Mouse (Mus musculus) forebrain, embryonic 11.5 days (tissue): Measurements from ENCODE around the gene Wfdc16. TPM values are rescaled to one million over a fixed set of nuclear protein-coding genes. Genes with fewer than 3 reads are reported as not detected.

Experiments used
- ATAC-seq: fragments of 200-750 bp; cut with Nextera tagmentation; replicated peaks from 2 replicates; pipeline ENCODE4 v1.8.0; 2017; ENCODE audit warnings: moderate TSS enrichment; ENCODE audit not compliant: low FRiP score
- DNase-seq: peaks from one replicate; pipeline ENCODE4 v3.0.0-alpha.2; 2017; ENCODE audit warnings: low spot score
- H3K27ac ChIP-seq: fragments of 300-500 bp; sonication (generic); 2 replicates; pipeline ENCODE4 v1.5.1; 2014; ENCODE audit warnings: low read depth, low read length
- H3K27me3 ChIP-seq: fragments of 300-500 bp; sonication (generic); 2 replicates; pipeline ENCODE4 v1.6.1; 2014; ENCODE audit warnings: mild to moderate bottlenecking, low read length, mixed read lengths; ENCODE audit not compliant: control insufficient read depth, insufficient read depth
- H3K36me3 ChIP-seq: fragments of 300-500 bp; sonication (generic); 2 replicates; pipeline ENCODE4 v1.6.1; 2014; ENCODE audit warnings: mild to moderate bottlenecking, low read length, moderate library complexity, mixed read lengths; ENCODE audit not compliant: control insufficient read depth, insufficient read depth
- H3K4me1 ChIP-seq: fragments of 300-500 bp; sonication (generic); replicated peaks from 2 replicates; pipeline ENCODE4 v1.6.1; 2014; ENCODE audit warnings: low read length, mixed read lengths; ENCODE audit not compliant: control insufficient read depth, insufficient read depth
- H3K4me2 ChIP-seq: fragments of 300-500 bp; sonication (generic); 2 replicates; pipeline ENCODE4 v1.6.1; 2014; ENCODE audit warnings: low read depth, mild to moderate bottlenecking, low read length, moderate library complexity, mixed read lengths; ENCODE audit not compliant: severe bottlenecking
- H3K4me3 ChIP-seq: fragments of 300-500 bp; sonication (generic); 2 replicates; pipeline ENCODE4 v1.5.1; 2014; ENCODE audit warnings: low read depth, low read length
- H3K9ac ChIP-seq: fragments of 300-500 bp; sonication (generic); 2 replicates; pipeline ENCODE4 v1.6.1; 2014; ENCODE audit warnings: low read length
- H3K9me3 ChIP-seq: fragments of 300-500 bp; sonication (generic); 2 replicates; pipeline ENCODE4 v1.6.1; 2016; ENCODE audit warnings: low read length, mixed read lengths; ENCODE audit not compliant: control insufficient read depth
- WGBS: fragments of 180-500 bp; shearing (Covaris S2); extraction: QIAGEN DNeasy Blood & Tissue Kit; methylation state at CpG from one replicate; pipeline ENCODE4 v1.1.7; 2014; 5-methylcytosine and 5-hydroxymethylcytosine counted together
- polyA plus RNA-seq: library from polyadenylated mRNA; unstranded; fragments of >200 nt; fragmentation: Nextera tagmentation; extraction: Ambion mirVana; gene quantifications from 2 replicates; pipeline ENCODE4 v1.2.1, GENCODE M21; 2014

Gene Wfdc16
- polyA plus RNA-seq, 1 experiment from 2014 or later, result not detected

DNA sequence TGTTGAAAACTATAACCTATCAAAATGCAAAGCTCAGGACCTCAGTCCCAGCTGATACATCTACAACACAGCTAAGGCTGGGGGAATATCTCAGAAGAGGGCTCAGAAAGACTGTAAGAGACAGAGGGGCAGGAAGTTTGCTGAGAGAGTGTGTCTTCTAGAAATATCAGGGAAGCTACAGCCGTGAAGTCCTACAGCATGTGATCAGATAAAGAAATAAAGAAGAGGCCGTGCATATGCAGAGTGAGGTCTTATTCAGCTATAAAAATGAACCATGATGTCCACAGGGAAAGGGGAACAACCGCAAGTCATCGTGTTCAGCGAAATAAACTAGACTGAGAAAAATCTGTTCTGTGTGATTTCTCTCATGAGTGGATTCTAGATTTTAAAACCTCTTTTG lies 31.7 kb upstream of the Wfdc16 start:
- Histone ChIP-seq H3K4me1 (no peaks in the 10 kb centered on the region), H3K27ac (no peak overlapping the region), H3K4me3 (no peak overlapping the region), H3K36me3 (no peaks in the 10 kb centered on the region), H3K27me3 (no peaks in the 10 kb centered on the region), H3K4me2 (no peak overlapping the region), H3K9me3 (no peaks in the 10 kb centered on the region; the same call in 1 of the 2 replicates), H3K9ac (no peak overlapping the region)
- WGBS, result 87% methylated on average over 5 of the region's 5 CpGs
- DNase-seq (no peak), ATAC-seq (no peak)

DNA sequence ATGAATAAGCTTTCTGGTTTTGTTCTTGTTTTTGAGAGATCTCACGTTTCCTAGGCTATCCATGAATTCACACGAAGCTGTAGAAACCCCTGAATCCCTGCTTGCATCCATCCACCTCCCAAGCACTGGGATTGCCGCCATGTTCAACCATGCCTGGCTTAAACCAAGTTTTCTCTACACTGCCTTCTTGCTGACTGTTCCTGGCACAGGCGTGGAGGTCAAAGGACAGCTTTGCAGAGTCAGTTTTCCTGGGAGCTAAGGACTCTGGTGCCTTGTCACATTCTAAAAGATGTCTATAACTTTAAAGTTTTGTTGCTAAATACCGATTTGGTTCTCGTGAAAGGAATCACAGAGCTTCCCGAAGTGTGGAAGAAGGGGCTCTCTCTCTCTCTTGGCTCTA lies 26.3 kb upstream of the Wfdc16 start:
- no peak overlapping the region for H3K4me2 ChIP-seq
- ATAC-seq (no peak), DNase-seq (no peak)
- WGBS, result 87% methylated on average over 7 of the region's 7 CpGs
- no peaks in the 10 kb centered on the region for H3K4me1 ChIP-seq
- no peak overlapping the region for H3K9ac ChIP-seq
- no peaks in the 10 kb centered on the region for H3K27me3 ChIP-seq
- no peak overlapping the region for H3K4me3 ChIP-seq
- no peak overlapping the region for H3K27ac ChIP-seq
- H3K36me3 ChIP-seq, result no peaks in the 10 kb centered on the region
- H3K9me3 ChIP-seq, result no peaks in the 10 kb centered on the region; the same call in 1 of the 2 replicates

DNA sequence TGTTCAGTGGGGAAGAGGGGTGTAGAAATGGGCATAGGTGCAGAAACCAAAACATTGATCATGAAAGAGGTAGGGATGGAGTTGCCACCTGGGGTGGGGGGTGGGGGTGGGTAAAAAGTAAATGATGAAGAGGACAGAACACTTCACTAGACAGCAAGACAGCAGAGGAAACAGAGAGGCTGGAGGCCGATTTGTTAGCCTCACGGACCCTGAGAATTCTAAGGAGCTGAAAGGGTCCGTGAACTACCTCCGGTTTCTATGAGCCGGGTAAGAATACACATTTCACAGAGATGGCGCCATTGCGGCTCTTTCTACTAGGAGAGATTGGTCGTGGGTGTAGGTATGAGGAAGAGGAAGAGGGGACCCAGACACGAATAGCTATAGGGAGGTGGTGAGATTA lies 17.9 kb upstream of the Wfdc16 start, which contains the start of gene Wfdc9:
Gene Wfdc9 (minus strand): TSS at position 101 of the 400 bp plus-strand sequence.
- Histone ChIP-seq H3K4me2 (no peak within 1 kb of the TSS), H3K27me3 (no peaks in the 10 kb centered on the region), H3K9ac (no peak within 1 kb of the TSS), H3K27ac (no peak within 1 kb of the TSS), H3K36me3 (no peaks in the 10 kb centered on the region), H3K9me3 (no peaks in the 10 kb centered on the region), H3K4me1 (no peaks in the 10 kb centered on the region), H3K4me3 (no peak within 1 kb of the TSS)
- ATAC-seq (no peak), DNase-seq (no peak)
- 83% methylated on average over 9 of the region's 9 CpGs for WGBS

DNA sequence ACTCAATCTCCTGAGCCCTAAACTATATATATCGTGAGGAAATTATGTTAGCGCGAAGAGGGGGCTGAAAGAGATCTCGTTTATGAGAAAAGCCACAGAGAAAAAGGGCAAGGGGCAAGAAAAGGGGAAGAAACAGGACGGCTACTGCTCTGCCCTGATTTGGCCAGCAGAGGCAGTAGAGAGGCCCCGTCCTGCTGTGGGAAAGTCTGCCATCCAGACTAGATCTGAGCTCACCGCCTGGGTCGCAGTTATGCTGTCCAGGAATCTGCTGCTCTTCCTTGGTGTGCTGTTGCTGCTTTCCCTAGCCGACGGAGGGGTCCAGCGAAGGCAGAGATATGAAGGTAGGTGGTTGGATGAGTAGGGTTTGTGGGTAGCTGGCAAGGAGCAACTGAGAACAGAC lies 17.3 kb upstream of the Wfdc16 start, which contains the start of gene Wfdc10:
Gene Wfdc10 (plus strand): TSS at position 189 of the 400 bp plus-strand sequence.
- Histone ChIP-seq H3K27me3 (no peaks in the 10 kb centered on the region), H3K27ac (no peak within 1 kb of the TSS), H3K36me3 (no peaks in the 10 kb centered on the region), H3K4me3 (no peak within 1 kb of the TSS), H3K4me2 (no peak within 1 kb of the TSS), H3K9me3 (no peaks in the 10 kb centered on the region), H3K4me1 (no peaks in the 10 kb centered on the region), H3K9ac (no peak within 1 kb of the TSS)
- ATAC-seq (no peak), DNase-seq (peak; percentile 74)
- 20% methylated on average over 11 of the region's 11 CpGs for WGBS

DNA sequence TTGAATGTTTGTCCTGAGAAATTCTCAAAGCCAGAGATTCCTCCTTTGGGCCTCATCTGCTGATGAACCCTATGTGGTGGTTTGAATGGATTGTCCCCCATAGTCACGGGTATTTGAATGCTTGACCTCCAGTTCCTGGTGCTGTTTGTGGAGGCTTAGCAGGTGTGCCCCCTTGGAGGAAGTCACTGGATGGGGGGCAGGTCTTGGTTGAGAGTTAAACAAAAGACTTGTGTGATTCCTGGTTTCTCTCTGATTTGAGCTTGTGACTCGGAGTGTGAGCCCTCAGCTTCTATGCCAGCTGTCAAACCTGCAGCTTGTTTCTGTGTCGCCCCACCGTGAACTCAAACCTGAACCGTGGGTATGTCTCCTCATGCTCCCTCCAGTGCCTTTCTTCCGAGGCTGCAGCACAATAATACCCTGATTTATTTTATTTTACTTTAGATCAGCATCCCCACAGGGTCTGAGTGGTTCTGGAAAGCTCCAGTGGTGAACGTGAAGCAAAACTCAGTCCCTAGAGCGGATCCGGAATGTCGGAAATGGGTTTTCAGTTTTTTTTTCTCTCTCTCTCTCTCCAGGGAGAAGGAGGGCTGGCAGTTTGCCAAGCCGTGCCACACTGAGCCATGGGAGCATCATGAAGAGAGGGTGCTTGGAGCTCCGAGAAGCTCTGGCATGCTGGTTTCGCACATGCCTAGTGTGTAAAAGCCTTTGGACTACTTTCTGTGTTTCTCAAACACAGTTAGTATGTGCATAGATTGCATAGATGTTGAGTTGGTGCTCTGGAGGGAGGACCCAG lies 3.5 kb upstream of the Wfdc16 start:
- Histone ChIP-seq H3K27me3 (no peaks in the 10 kb centered on the region), H3K27ac (no peak overlapping the region), H3K4me2 (no peak overlapping the region), H3K9ac (no peak overlapping the region), H3K4me1 (no peaks in the 10 kb centered on the region), H3K9me3 (no peaks in the 10 kb centered on the region), H3K36me3 (no peaks in the 10 kb centered on the region), H3K4me3 (no peak overlapping the region)
- WGBS, result 85% methylated on average over 13 of the region's 13 CpGs
- ATAC-seq (no peak), DNase-seq (no peak)

DNA sequence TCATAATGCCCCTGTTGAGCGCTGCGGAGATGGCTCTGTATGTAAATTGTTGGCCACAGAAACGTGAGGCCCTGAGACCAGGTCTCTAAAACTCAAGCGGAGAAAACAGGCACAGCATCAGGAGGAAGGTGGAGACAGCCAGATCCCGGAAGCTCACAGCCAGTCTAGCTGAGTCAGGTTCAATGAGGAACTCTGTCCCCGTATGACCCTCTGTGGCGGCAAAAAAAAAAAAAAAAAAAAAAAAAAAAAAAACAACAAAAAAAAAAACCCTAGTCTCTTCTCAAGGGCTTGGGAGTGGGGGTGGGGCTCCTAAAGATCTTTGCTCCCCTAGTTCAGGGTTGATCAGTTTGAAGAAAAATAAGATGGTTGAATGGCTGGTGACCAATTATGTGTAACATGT lies 2.5 kb upstream of the Wfdc16 start:
- H3K27ac ChIP-seq, result no peak overlapping the region
- WGBS, result 61% methylated on average over 7 of the region's 7 CpGs
- no peaks in the 10 kb centered on the region for H3K27me3 ChIP-seq
- no peaks in the 10 kb centered on the region for H3K4me1 ChIP-seq
- H3K9ac ChIP-seq, result no peak overlapping the region
- no peaks in the 10 kb centered on the region for H3K36me3 ChIP-seq
- DNase-seq, result no peak
- ATAC-seq, result no peak
- H3K9me3 ChIP-seq, result no peaks in the 10 kb centered on the region
- H3K4me3 ChIP-seq, result no peak overlapping the region
- H3K4me2 ChIP-seq, result no peak overlapping the region

DNA sequence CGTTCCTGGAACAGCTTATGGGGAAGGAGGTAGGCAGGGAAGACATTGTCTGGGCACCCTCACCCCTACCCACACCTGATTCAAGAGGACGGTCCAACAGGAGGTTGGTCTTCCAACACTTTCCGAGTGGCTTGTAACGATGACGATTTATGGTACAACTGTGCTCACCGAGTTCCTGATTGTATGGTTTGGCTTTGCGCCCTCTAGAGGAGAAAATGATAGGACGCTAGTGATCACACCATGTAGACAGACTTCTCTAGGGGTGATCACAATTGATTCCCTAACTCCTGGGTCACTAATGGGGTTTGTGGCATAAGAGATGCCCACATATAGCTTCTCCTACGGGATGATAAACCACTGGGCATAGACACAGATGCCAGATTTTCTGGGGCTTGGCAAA lies 3.3 kb downstream of the Wfdc16 start:
- Histone ChIP-seq H3K9ac (no peak overlapping the region), H3K9me3 (no peaks in the 10 kb centered on the region), H3K4me1 (no peaks in the 10 kb centered on the region), H3K36me3 (no peaks in the 10 kb centered on the region), H3K27ac (no peak overlapping the region), H3K4me2 (no peak overlapping the region), H3K4me3 (no peak overlapping the region), H3K27me3 (no peaks in the 10 kb centered on the region)
- ATAC-seq (no peak), DNase-seq (no peak)
- 76% methylated on average over 9 of the region's 9 CpGs for WGBS

DNA sequence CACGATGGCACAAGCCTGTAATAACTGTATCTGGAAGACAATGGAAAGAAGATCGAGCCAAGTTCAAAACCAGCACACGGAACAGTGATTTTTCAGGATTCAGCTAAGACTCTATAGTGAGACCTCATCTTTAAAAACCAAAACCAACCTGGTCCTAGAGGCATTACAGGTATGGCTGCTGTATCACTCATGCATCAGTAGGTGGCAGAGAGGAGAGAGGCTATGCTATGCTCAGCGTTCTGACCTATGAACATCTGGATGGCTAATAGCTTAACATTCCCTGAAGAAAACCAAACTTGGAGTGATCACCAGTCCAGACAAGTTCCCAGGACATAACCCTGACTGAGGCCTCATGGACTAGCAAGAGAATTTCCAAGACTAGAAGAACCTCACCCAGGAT lies 16.8 kb downstream of the Wfdc16 start:
- H3K9ac ChIP-seq, result no peak overlapping the region
- H3K4me3 ChIP-seq, result no peak overlapping the region
- no peaks in the 10 kb centered on the region for H3K36me3 ChIP-seq
- no peak overlapping the region for H3K27ac ChIP-seq
- no peaks in the 10 kb centered on the region for H3K9me3 ChIP-seq
- no peak for ATAC-seq
- no peaks in the 10 kb centered on the region for H3K4me1 ChIP-seq
- WGBS, result 84% methylated on average over 4 of the region's 4 CpGs
- H3K4me2 ChIP-seq, result no peak overlapping the region
- DNase-seq, result no peak
- H3K27me3 ChIP-seq, result no peaks in the 10 kb centered on the region

DNA sequence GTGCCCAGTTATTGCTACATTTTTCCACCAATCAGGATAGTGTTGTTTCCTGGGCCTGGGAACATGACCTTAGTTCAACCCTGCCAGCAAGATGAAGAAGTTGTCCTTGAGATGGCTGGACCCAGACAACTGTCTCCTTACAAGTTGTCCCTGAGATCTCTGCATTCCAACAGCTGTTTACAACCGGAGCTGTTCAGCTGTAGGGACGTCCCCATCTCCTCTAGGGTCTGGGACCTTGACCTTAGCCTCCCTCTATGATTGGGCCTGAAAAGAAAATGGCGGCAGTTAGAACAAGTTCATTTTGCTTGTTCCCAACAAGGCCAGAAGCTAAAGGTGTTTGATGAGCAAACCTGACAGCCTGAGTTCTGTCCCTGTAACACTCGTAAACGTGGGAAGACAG lies 19.5 kb downstream of the Wfdc16 start:
- no peak overlapping the region for H3K4me2 ChIP-seq
- 81% methylated on average over 5 of the region's 5 CpGs for WGBS

More for the DNA sequence above, 19.5 kb downstream of the Wfdc16 start:
- no peaks in the 10 kb centered on the region for H3K27me3 ChIP-seq
- H3K36me3 ChIP-seq, result no peaks in the 10 kb centered on the region
- no peak for DNase-seq
- no peak overlapping the region for H3K27ac ChIP-seq
- H3K9me3 ChIP-seq, result no peaks in the 10 kb centered on the region
- no peak overlapping the region for H3K4me3 ChIP-seq
- no peaks in the 10 kb centered on the region for H3K4me1 ChIP-seq
- no peak overlapping the region for H3K9ac ChIP-seq
- ATAC-seq, result no peak
